Mouse (Mus musculus): ENCODE measurements around the gene Mdm2.

DNA sequence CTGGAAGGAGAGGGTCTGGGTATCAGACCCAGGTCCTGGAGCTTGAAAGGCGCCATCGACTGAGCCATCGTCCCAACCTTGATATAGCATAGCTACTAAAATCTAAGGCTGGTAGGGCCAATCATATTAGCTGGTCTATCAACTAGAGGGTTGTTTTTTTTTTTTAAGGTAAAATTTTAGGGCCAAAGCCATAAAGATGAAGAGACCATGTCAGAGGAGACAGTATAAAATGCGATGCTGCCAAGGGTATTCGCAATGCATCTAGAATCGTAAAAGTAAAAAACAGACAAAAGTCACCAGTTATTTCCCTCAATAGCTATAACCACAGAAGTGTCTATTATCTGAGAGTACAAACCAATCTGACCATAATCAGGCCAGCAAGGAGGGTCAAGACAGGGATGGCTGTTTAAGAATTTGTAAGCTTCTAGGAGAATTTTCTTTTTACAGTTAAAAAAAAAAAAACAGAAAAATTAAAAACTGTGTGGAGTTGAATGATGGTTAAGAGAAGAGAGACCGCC, 41.8 kb upstream of the Mdm2 start:
- TF ChIP-seq POLR2A (IDR thresholded peaks at IDR 0.05; ENCODE audit: control insufficient read depth, extremely low read depth, insufficient read depth, low read length, poor library complexity): no peak
- TF ChIP-seq CTCF (IDR thresholded peaks at IDR 0.05; ENCODE audit: borderline replicate concordance, control insufficient read depth, extremely low read depth, insufficient read depth, low read length, poor library complexity): no peak

All from thymus, adult 2 months (tissue).